Mouse (Mus musculus): ENCODE measurements around the gene Phf1. TPM values are rescaled to one million over a fixed set of nuclear protein-coding genes. Genes with fewer than 3 reads are reported as not detected.
A peak's percentile ranks its signal among the peaks of the same experiment; 100 is the strongest.

Gene Phf1
- total and polyA plus RNA-seq, 2 experiments from 2014 or later = 30.8 to 45.7 TPM

- H3K9me3 ChIP-seq (ENCODE audit: low read length) = no peaks in the 10 kb centered on the region
- no peak overlapping the region for H3K27ac ChIP-seq
- DNase-seq (ENCODE audit: low spot score) (no peak), ATAC-seq (no peak)
- H3K4me2 ChIP-seq (ENCODE audit: low read depth, low read length) = no peak overlapping the region
- H3K27me3 ChIP-seq (ENCODE audit: insufficient read depth, low read length) = no peaks in the 10 kb centered on the region
- TF ChIP-seq CTCF (IDR thresholded peaks at IDR 0.05; ENCODE audit: low read depth) = no peak
- peaks cover 8% of the 10 kb centered on the region for H3K4me1 ChIP-seq (ENCODE audit: insufficient read depth, low read length)
- no peak overlapping the region for H3K4me3 ChIP-seq (ENCODE audit: low read length)
- 91% methylated on average over 6 of the region's 6 CpGs for WGBS
- H3K36me3 ChIP-seq (ENCODE audit: insufficient read depth, low read length) = peaks cover 44% of the 10 kb centered on the region
- H3K9ac ChIP-seq (replicated peaks; ENCODE audit: low read length) = no peak overlapping the region
These were observed 36.4 kb downstream of the Phf1 start for GRCm38 (mm10) chr17:26969257-26969656.

GRCm38 (mm10) chr17:26970221-26970620 lies 37.4 kb downstream of the Phf1 start:
- H3K4me3 ChIP-seq (ENCODE audit: low read length) = no peak overlapping the region
- no peaks in the 10 kb centered on the region for H3K9me3 ChIP-seq (ENCODE audit: low read length)
- no peak for TF ChIP-seq CTCF (IDR thresholded peaks at IDR 0.05; ENCODE audit: low read depth)
- peaks cover 36% of the 10 kb centered on the region for H3K36me3 ChIP-seq (ENCODE audit: insufficient read depth, low read length)
- H3K27ac ChIP-seq = no peak overlapping the region
- peaks cover 8% of the 10 kb centered on the region for H3K4me1 ChIP-seq (ENCODE audit: insufficient read depth, low read length)
- ATAC-seq = no peak
- no peak for DNase-seq (ENCODE audit: low spot score)
- H3K4me2 ChIP-seq (ENCODE audit: low read depth, low read length) = no peak overlapping the region
- no peaks in the 10 kb centered on the region for H3K27me3 ChIP-seq (ENCODE audit: insufficient read depth, low read length)
- WGBS = 77% methylated on average over 12 of the region's 12 CpGs
- H3K9ac ChIP-seq (replicated peaks; ENCODE audit: low read length) = no peak overlapping the region

- TF ChIP-seq CTCF (IDR thresholded peaks at IDR 0.05; ENCODE audit: low read depth) = 0 out of 2 replicates have a peak, but pooled peaks have one; percentile 2
- H3K4me1 ChIP-seq (ENCODE audit: insufficient read depth, low read length) = peaks cover 8% of the 10 kb centered on the region
- no peaks in the 10 kb centered on the region for H3K9me3 ChIP-seq (ENCODE audit: low read length)
- ATAC-seq (no peak), DNase-seq (ENCODE audit: low spot score) (no peak)
- no peak overlapping the region for H3K9ac ChIP-seq (replicated peaks; ENCODE audit: low read length)
- no peaks in the 10 kb centered on the region for H3K27me3 ChIP-seq (ENCODE audit: insufficient read depth, low read length)
- H3K4me2 ChIP-seq (ENCODE audit: low read depth, low read length) = no peak overlapping the region
- WGBS = 59% methylated on average over 7 of the region's 8 CpGs
- no peak overlapping the region for H3K4me3 ChIP-seq (ENCODE audit: low read length)
- no peak overlapping the region for H3K27ac ChIP-seq
- peaks cover 35% of the 10 kb centered on the region for H3K36me3 ChIP-seq (ENCODE audit: insufficient read depth, low read length)
These were observed 38.5 kb downstream of the Phf1 start for GRCm38 (mm10) chr17:26971247-26971905.

GRCm38 (mm10) chr17:26972107-26972506 lies 39.3 kb downstream of the Phf1 start:
- WGBS = 9% methylated on average over 3 of the region's 3 CpGs
- Histone ChIP-seq H3K4me1 (ENCODE audit: insufficient read depth, low read length) (peaks cover 8% of the 10 kb centered on the region), H3K27me3 (ENCODE audit: insufficient read depth, low read length) (no peaks in the 10 kb centered on the region), H3K27ac (peak overlapping the region; percentile 80), H3K9ac (replicated peaks; ENCODE audit: low read length) (peak overlapping the region; percentile 75), H3K4me2 (ENCODE audit: low read depth, low read length) (peak overlapping the region; percentile 95), H3K36me3 (ENCODE audit: insufficient read depth, low read length) (peaks cover 32% of the 10 kb centered on the region), H3K9me3 (ENCODE audit: low read length) (no peaks in the 10 kb centered on the region), H3K4me3 (ENCODE audit: low read length) (peak overlapping the region; percentile 81)
- ATAC-seq (no peak), DNase-seq (ENCODE audit: low spot score) (no peak)
- no peak for TF ChIP-seq CTCF (IDR thresholded peaks at IDR 0.05; ENCODE audit: low read depth)

- under 1% methylated on average over 75 of the region's 75 CpGs for WGBS
- peak within 1 kb of the TSS; percentile 81 for H3K4me3 ChIP-seq (ENCODE audit: low read length)
These were observed 40.1 kb downstream of the Phf1 start, which contains the start of gene Zbtb9 for GRCm38 (mm10) chr17:26972703-26973574. Gene Zbtb9, plus strand, starts transcription at chr17:26973167.

GRCm38 (mm10) chr17:26974547-26974946 lies 41.7 kb downstream of the Phf1 start:
- Histone ChIP-seq H3K36me3 (ENCODE audit: insufficient read depth, low read length) (peaks cover 22% of the 10 kb centered on the region), H3K4me3 (ENCODE audit: low read length) (no peak overlapping the region), H3K27me3 (ENCODE audit: insufficient read depth, low read length) (no peaks in the 10 kb centered on the region), H3K9ac (replicated peaks; ENCODE audit: low read length) (no peak overlapping the region), H3K27ac (no peak overlapping the region), H3K9me3 (ENCODE audit: low read length) (no peaks in the 10 kb centered on the region), H3K4me1 (ENCODE audit: insufficient read depth, low read length) (peaks cover 8% of the 10 kb centered on the region), H3K4me2 (ENCODE audit: low read depth, low read length) (0 out of 2 replicates have a peak overlapping the region, but pooled peaks have one; percentile 95)
- DNase-seq (ENCODE audit: low spot score) (no peak), ATAC-seq (no peak)
- no peak for TF ChIP-seq CTCF (IDR thresholded peaks at IDR 0.05; ENCODE audit: low read depth)
- WGBS = 92% methylated on average over 15 of the region's 15 CpGs

More at GRCm38 (mm10) chr17:26972703-26973574, 40.1 kb downstream of the Phf1 start, which contains the start of gene Zbtb9:
- no peak for TF ChIP-seq CTCF (IDR thresholded peaks at IDR 0.05; ENCODE audit: low read depth)
- H3K9me3 ChIP-seq (ENCODE audit: low read length) = no peaks in the 10 kb centered on the region
- no peaks in the 10 kb centered on the region for H3K27me3 ChIP-seq (ENCODE audit: insufficient read depth, low read length)
- peak within 1 kb of the TSS; percentile 80 for H3K27ac ChIP-seq
- ATAC-seq (peak; percentile 98), DNase-seq (ENCODE audit: low spot score) (peak; percentile 98)
- H3K4me2 ChIP-seq (ENCODE audit: low read depth, low read length) = peak within 1 kb of the TSS; percentile 95
- peaks cover 26% of the 10 kb centered on the region for H3K36me3 ChIP-seq (ENCODE audit: insufficient read depth, low read length)
- peak within 1 kb of the TSS; percentile 75 for H3K9ac ChIP-seq (replicated peaks; ENCODE audit: low read length)
- H3K4me1 ChIP-seq (ENCODE audit: insufficient read depth, low read length) = peaks cover 8% of the 10 kb centered on the region

All from hindbrain, postnatal 0 days (tissue).